12 mouse cellular contexts compared by ENCODE assay signal in genomic region chr19:58872381-58873259, GRCm38 (mm10).
"Had no signal": no experiment of that assay in that cellular context is flagged by ENCODE, and none has a peak within 500 bp of the region (broad histone marks: within the 10 kb centered on the region; RNA-seq: fewer than 3 reads in every experiment).

No protein-coding gene starts in this region.

- H3K9ac ChIP-seq: intestine, embryonic 15.5 days; limb, embryonic 13.5 days; liver, embryonic 14.5 days; neural tube, embryonic 13.5 days had no signal

- H3K9me3 ChIP-seq: intestine, embryonic 15.5 days; limb, embryonic 13.5 days; neural tube, embryonic 13.5 days had no signal

- H3K4me3 ChIP-seq: intestine, embryonic 15.5 days; limb, embryonic 13.5 days; neural tube, embryonic 13.5 days had no signal

- H3K4me2 ChIP-seq: intestine, embryonic 15.5 days; limb, embryonic 13.5 days; neural tube, embryonic 13.5 days had no signal

- H3K36me3 ChIP-seq: intestine, embryonic 15.5 days; limb, embryonic 13.5 days; neural tube, embryonic 13.5 days had no signal

- H3K27ac ChIP-seq: intestine, embryonic 15.5 days; limb, embryonic 13.5 days; liver, embryonic 14.5 days; neural tube, embryonic 13.5 days had no signal

- DNase-seq: kidney, adult 9 months; left cerebral cortex, postnatal 4 days; lung, adult 2 months; lung, postnatal 36 days; midbrain, embryonic 14.5 days; right cerebral cortex, adult 18-20 months; thymus, postnatal 36 days had no signal

- ATAC-seq: intestine, embryonic 15.5 days; lung, postnatal 0 days had no signal

- H3K27me3 ChIP-seq: intestine, embryonic 15.5 days; limb, embryonic 13.5 days; neural tube, embryonic 13.5 days had no signal

- H3K4me1 ChIP-seq: limb, embryonic 13.5 days; neural tube, embryonic 13.5 days had no signal
